Mouse (Mus musculus): Measurements from ENCODE around the gene Klhdc3. TPM values are rescaled to one million over a fixed set of nuclear protein-coding genes. Genes with fewer than 3 reads are reported as not detected.

The Klhdc3 gene
- polyA plus RNA-seq, 1 experiment = 58.6 TPM

GRCm38 (mm10) chr17:46685913-46686312, 5.2 kb upstream of the Klhdc3 start:
- Histone ChIP-seq H3K36me3 (ENCODE audit: control insufficient read depth, insufficient read depth) (peaks cover 44% of the 10 kb centered on the region), H3K27me3 (ENCODE audit: control insufficient read depth, insufficient read depth, insufficient read length) (no peaks in the 10 kb centered on the region), H3K79me3 (ENCODE audit: low read depth) (peaks cover 14% of the 10 kb centered on the region), H3K79me2 (ENCODE audit: control insufficient read depth, insufficient read depth) (peaks cover 35% of the 10 kb centered on the region), H3ac (ENCODE audit: control insufficient read depth, insufficient read length, low read depth) (no peak overlapping the region), H3K4me3 (ENCODE audit: insufficient read depth, poor library complexity, severe bottlenecking) (no peak overlapping the region)
- no peak for TF ChIP-seq CEBPB (IDR thresholded peaks at IDR 0.05; ENCODE audit: low read depth)
- no peak for TF ChIP-seq FOSL1 (IDR thresholded peaks at IDR 0.05; ENCODE audit: insufficient read depth, low read length, poor library complexity, severe bottlenecking)
- TF ChIP-seq CTCF (IDR thresholded peaks at IDR 0.05; ENCODE audit: control insufficient read depth, insufficient read depth, insufficient read length) = no peak
- no peak for TF ChIP-seq MYOD1 (IDR thresholded peaks at IDR 0.05; ENCODE audit: control insufficient read depth, insufficient read length, low read depth)
- TF ChIP-seq MYOG (IDR thresholded peaks at IDR 0.05; ENCODE audit: control insufficient read depth, extremely low read depth, insufficient read length) = no peak

GRCm38 (mm10) chr17:46682654-46683389, 2.1 kb upstream of the Klhdc3 start:
- H3K27me3 ChIP-seq (ENCODE audit: control insufficient read depth, insufficient read depth, insufficient read length) = no peaks in the 10 kb centered on the region
- peaks cover 19% of the 10 kb centered on the region for H3K79me3 ChIP-seq (ENCODE audit: low read depth)
- peaks cover 40% of the 10 kb centered on the region for H3K79me2 ChIP-seq (ENCODE audit: control insufficient read depth, insufficient read depth)
- H3K4me3 ChIP-seq (ENCODE audit: insufficient read depth, poor library complexity, severe bottlenecking) = no peak overlapping the region
- H3K36me3 ChIP-seq (ENCODE audit: control insufficient read depth, insufficient read depth) = peaks cover 47% of the 10 kb centered on the region
- no peak for TF ChIP-seq MYOG (IDR thresholded peaks at IDR 0.05; ENCODE audit: control insufficient read depth, extremely low read depth, insufficient read length)
- no peak for TF ChIP-seq MAX (IDR thresholded peaks at IDR 0.05)
- TF ChIP-seq CTCF (IDR thresholded peaks at IDR 0.05; ENCODE audit: control insufficient read depth, insufficient read depth, insufficient read length) = no peak
- TF ChIP-seq CEBPB (IDR thresholded peaks at IDR 0.05; ENCODE audit: low read depth) = no peak
- no peak for TF ChIP-seq FOSL1 (IDR thresholded peaks at IDR 0.05; ENCODE audit: insufficient read depth, low read length, poor library complexity, severe bottlenecking)
- TF ChIP-seq USF1 (IDR thresholded peaks at IDR 0.05; ENCODE audit: low read depth) = no peak
- no peak overlapping the region for H3ac ChIP-seq (ENCODE audit: control insufficient read depth, insufficient read length, low read depth)

GRCm38 (mm10) chr17:46681466-46682118, 878 bp upstream of the Klhdc3 start:
- peaks cover 47% of the 10 kb centered on the region for H3K36me3 ChIP-seq (ENCODE audit: control insufficient read depth, insufficient read depth)

GRCm38 (mm10) chr17:46679843-46680759, 613 bp downstream of the Klhdc3 start:
- Histone ChIP-seq H3K36me3 (ENCODE audit: control insufficient read depth, insufficient read depth) (peaks cover 46% of the 10 kb centered on the region), H3K4me3 (ENCODE audit: insufficient read depth, poor library complexity, severe bottlenecking) (peak overlapping the region; percentile 91), H3ac (ENCODE audit: control insufficient read depth, insufficient read length, low read depth) (peak overlapping the region; percentile 68), H3K79me2 (ENCODE audit: control insufficient read depth, insufficient read depth) (peaks cover 47% of the 10 kb centered on the region), H3K79me3 (ENCODE audit: low read depth) (peaks cover 19% of the 10 kb centered on the region), H3K27me3 (ENCODE audit: control insufficient read depth, insufficient read depth, insufficient read length) (no peaks in the 10 kb centered on the region)
- TF ChIP-seq CEBPB (IDR thresholded peaks at IDR 0.05; ENCODE audit: low read depth) (no peak), MYOD1 (IDR thresholded peaks at IDR 0.05; ENCODE audit: control insufficient read depth, insufficient read length, low read depth) (no peak), CTCF (IDR thresholded peaks at IDR 0.05; ENCODE audit: control insufficient read depth, insufficient read depth, insufficient read length) (no peak), USF1 (IDR thresholded peaks at IDR 0.05; ENCODE audit: low read depth) (no peak), MAX (IDR thresholded peaks at IDR 0.05) (no peak), MYOG (IDR thresholded peaks at IDR 0.05; ENCODE audit: control insufficient read depth, extremely low read depth, insufficient read length) (no peak), FOSL1 (IDR thresholded peaks at IDR 0.05; ENCODE audit: insufficient read depth, low read length, poor library complexity, severe bottlenecking) (no peak)

More at GRCm38 (mm10) chr17:46681466-46682118, 878 bp upstream of the Klhdc3 start:
- peaks cover 47% of the 10 kb centered on the region for H3K79me2 ChIP-seq (ENCODE audit: control insufficient read depth, insufficient read depth)
- H3K27me3 ChIP-seq (ENCODE audit: control insufficient read depth, insufficient read depth, insufficient read length) = no peaks in the 10 kb centered on the region
- peaks cover 19% of the 10 kb centered on the region for H3K79me3 ChIP-seq (ENCODE audit: low read depth)
- peak overlapping the region; percentile 52 for H3K4me3 ChIP-seq (ENCODE audit: insufficient read depth, poor library complexity, severe bottlenecking)
- peak overlapping the region; percentile 60 for H3ac ChIP-seq (ENCODE audit: control insufficient read depth, insufficient read length, low read depth)
- TF ChIP-seq USF1 (IDR thresholded peaks at IDR 0.05; ENCODE audit: low read depth) (no peak), MYOG (IDR thresholded peaks at IDR 0.05; ENCODE audit: control insufficient read depth, extremely low read depth, insufficient read length) (no peak), MYOD1 (IDR thresholded peaks at IDR 0.05; ENCODE audit: control insufficient read depth, insufficient read length, low read depth) (no peak)

- Histone ChIP-seq H3K79me3 (ENCODE audit: low read depth) (peaks cover 19% of the 10 kb centered on the region), H3K27me3 (ENCODE audit: control insufficient read depth, insufficient read depth, insufficient read length) (no peaks in the 10 kb centered on the region), H3ac (ENCODE audit: control insufficient read depth, insufficient read length, low read depth) (no peak overlapping the region), H3K4me3 (ENCODE audit: insufficient read depth, poor library complexity, severe bottlenecking) (no peak overlapping the region), H3K36me3 (ENCODE audit: control insufficient read depth, insufficient read depth) (peaks cover 42% of the 10 kb centered on the region), H3K79me2 (ENCODE audit: control insufficient read depth, insufficient read depth) (peaks cover 47% of the 10 kb centered on the region)
- TF ChIP-seq USF1 (IDR thresholded peaks at IDR 0.05; ENCODE audit: low read depth) = no peak
Observed at GRCm38 (mm10) chr17:46678911-46679310, 1.8 kb downstream of the Klhdc3 start.

Measured in C2C12 (cell line).